Mouse (Mus musculus): ENCODE data around the gene Aqp1. TPM values are rescaled to one million over a fixed set of nuclear protein-coding genes. Genes with fewer than 3 reads are reported as not detected.
A peak's percentile ranks its signal among the peaks of the same experiment; 100 is the strongest.

Gene Aqp1
- polyA plus RNA-seq, 1 experiment from 2014 or later, result 1.8 TPM

- peaks cover 26% of the 10 kb centered on the region for H3K4me1 ChIP-seq (replicated peaks)
- no peaks in the 10 kb centered on the region for H3K9me3 ChIP-seq
- H3K9ac ChIP-seq (replicated peaks), result no peak overlapping the region
- H3K4me3 ChIP-seq (replicated peaks), result no peak overlapping the region
- no peak overlapping the region for H3K4me2 ChIP-seq (replicated peaks)
- 86% methylated on average over 5 of the region's 5 CpGs for WGBS
- ATAC-seq, result no peak
- 0 out of 2 replicates have a peak, but pooled peaks cover 5% of the 10 kb centered on the region for H3K27me3 ChIP-seq
- no peak overlapping the region for H3K27ac ChIP-seq
- no peaks in the 10 kb centered on the region for H3K36me3 ChIP-seq
Observed at GRCm38 (mm10) chr6:55337242-55337641, 1.0 kb downstream of the Aqp1 start.

DNA sequence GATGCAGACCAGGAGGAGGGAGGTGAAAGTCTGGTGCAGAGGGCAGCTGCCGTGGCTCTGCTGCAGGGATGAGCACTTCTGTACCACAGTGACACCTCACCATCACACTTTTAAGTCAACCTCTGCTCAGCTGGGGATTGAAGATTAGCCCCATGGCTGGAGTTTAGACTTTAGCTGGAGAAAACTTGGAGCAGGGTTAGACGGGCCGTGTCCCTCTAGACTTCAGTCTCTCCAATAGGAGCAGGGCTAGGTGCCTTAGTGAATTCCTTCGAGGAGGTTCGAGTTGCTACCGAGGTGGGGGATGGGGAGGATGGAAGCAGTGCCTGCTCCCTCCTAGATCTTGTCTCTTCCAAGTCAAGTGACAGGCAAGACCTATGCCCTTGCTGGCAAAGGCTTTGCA, 1.8 kb downstream of the Aqp1 start:
- H3K9me3 ChIP-seq, result no peaks in the 10 kb centered on the region
- no peak for ATAC-seq
- no peak overlapping the region for H3K9ac ChIP-seq (replicated peaks)
- H3K27me3 ChIP-seq, result 0 out of 2 replicates have a peak, but pooled peaks cover 5% of the 10 kb centered on the region
- H3K27ac ChIP-seq, result no peak overlapping the region
- peaks cover 19% of the 10 kb centered on the region; the same call in 1 of the 2 replicates for H3K4me1 ChIP-seq (replicated peaks)
- H3K4me3 ChIP-seq (replicated peaks), result no peak overlapping the region
- H3K36me3 ChIP-seq, result no peaks in the 10 kb centered on the region
- WGBS, result 51% methylated on average over 6 of the region's 6 CpGs
- no peak overlapping the region for H3K4me2 ChIP-seq (replicated peaks)

DNA sequence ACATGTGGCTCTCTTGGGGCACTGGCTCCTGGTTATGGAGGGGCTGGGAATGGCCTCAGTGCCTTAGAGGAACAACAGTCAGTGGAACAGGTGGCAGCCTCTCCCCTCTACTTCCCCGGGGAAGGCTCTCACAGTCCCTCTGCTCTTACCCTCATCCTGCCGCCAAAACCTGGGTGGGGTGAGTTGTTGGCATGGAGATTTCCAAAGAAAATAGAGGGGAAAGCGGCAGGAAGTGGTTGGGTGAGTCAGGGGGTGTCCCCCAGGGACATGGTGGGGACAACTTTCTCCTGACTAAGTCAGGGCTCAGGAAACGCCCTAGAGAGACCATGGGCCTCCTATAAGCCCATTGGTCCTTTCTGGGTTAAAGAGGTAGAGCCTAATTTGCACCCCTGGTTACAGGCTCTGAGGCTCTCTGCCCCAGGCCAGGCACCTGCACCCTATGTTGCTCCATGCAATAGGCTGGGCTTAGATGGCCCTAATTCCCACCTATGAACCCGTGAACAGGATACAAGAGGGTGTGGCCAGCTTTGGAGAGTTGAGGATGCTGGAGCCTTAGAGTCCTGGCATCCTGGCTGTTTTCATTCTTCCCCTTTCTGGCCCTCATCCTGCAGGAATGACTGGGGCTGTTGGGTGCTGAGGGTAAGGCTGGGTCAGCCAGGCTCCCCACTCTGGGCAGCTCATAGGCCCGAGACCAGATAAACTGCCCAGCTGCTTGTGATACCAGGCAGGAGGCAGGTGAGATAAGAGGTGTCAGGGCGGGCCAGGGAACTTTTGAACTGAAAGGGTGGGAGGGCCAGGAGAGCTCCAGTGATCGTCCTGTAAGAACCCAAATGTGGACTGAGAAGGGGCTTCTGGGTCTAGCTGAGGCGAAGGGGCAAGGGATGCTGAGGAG, 2.9 kb downstream of the Aqp1 start:
- 82% methylated on average over 9 of the region's 9 CpGs for whole genome bisulfite sequencing
- 0 out of 2 replicates have a peak, but pooled peaks cover 5% of the 10 kb centered on the region for H3K27me3 ChIP-seq
- no peak overlapping the region for H3K9ac ChIP-seq (replicated peaks)
- H3K27ac ChIP-seq, result no peak overlapping the region
- peaks cover 16% of the 10 kb centered on the region; the same call in 1 of the 2 replicates for H3K4me1 ChIP-seq (replicated peaks)
- no peak overlapping the region for H3K4me2 ChIP-seq (replicated peaks)
- no peaks in the 10 kb centered on the region for H3K9me3 ChIP-seq
- ATAC-seq, result no peak
- no peak overlapping the region for H3K4me3 ChIP-seq (replicated peaks)
- no peaks in the 10 kb centered on the region for H3K36me3 ChIP-seq

- Histone ChIP-seq H3K9me3 (no peaks in the 10 kb centered on the region), H3K4me1 (replicated peaks) (peaks cover 7% of the 10 kb centered on the region; the same call in 1 of the 2 replicates), H3K27me3 (0 out of 2 replicates have a peak, but pooled peaks cover under 1% of the 10 kb centered on the region), H3K27ac (no peak overlapping the region), H3K4me2 (replicated peaks) (no peak overlapping the region), H3K36me3 (no peaks in the 10 kb centered on the region), H3K9ac (replicated peaks) (no peak overlapping the region), H3K4me3 (replicated peaks) (no peak overlapping the region)
- 26% methylated on average over 5 of the region's 5 CpGs for WGBS
- no peak for ATAC-seq
Observed at GRCm38 (mm10) chr6:55341688-55342087, 5.5 kb downstream of the Aqp1 start.

DNA sequence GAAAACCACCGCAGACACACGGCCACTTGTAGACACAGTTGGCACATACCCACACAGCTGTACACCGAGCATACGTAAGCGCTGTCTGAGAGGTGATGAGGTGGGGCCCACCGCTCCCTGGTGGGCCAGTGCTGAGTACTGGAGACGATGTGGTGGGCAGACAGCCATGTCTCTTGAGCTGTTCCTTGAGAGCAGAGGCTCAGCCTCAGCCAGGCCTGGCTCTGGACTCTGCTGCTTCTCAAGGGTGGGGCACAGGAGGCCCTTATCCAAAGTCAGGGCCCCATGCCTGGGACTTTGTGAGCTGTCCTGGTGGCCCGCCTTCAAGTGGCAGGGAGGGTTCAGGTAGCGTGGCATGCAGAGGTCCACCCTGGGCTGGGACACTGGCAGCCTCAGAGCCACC, 6.1 kb downstream of the Aqp1 start:
- no peaks in the 10 kb centered on the region for H3K9me3 ChIP-seq
- no peak overlapping the region for H3K27ac ChIP-seq
- peaks cover 7% of the 10 kb centered on the region; the same call in 1 of the 2 replicates for H3K4me1 ChIP-seq (replicated peaks)
- no peak overlapping the region for H3K4me3 ChIP-seq (replicated peaks)
- no peaks in the 10 kb centered on the region for H3K36me3 ChIP-seq
- 80% methylated on average over 9 of the region's 9 CpGs for WGBS
- peak; percentile 48; the same call in 1 of the 2 replicates for ATAC-seq
- no peaks in the 10 kb centered on the region for H3K27me3 ChIP-seq
- no peak overlapping the region for H3K9ac ChIP-seq (replicated peaks)
- no peak overlapping the region for H3K4me2 ChIP-seq (replicated peaks)

DNA sequence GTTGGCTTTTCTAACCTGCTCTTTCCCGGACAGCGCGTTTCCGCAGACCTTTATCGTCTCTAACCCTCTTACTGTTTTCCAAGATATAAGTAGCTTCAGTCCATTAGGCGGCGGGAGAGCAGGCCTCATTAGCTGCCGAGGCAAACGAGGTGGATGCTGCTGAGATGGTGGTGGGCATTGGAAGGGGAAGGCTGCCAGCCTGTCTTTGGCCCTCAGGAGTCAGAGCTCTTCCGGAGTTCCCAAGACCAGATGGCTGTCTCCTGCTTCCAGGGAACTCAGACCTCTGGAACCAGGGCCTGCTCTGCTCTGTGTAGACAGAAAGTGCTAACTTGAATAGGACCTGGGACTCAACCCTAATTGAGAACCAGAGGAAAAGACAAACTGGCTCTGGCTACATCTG, 7.2 kb downstream of the Aqp1 start:
- no peak overlapping the region for H3K4me3 ChIP-seq (replicated peaks)

DNA sequence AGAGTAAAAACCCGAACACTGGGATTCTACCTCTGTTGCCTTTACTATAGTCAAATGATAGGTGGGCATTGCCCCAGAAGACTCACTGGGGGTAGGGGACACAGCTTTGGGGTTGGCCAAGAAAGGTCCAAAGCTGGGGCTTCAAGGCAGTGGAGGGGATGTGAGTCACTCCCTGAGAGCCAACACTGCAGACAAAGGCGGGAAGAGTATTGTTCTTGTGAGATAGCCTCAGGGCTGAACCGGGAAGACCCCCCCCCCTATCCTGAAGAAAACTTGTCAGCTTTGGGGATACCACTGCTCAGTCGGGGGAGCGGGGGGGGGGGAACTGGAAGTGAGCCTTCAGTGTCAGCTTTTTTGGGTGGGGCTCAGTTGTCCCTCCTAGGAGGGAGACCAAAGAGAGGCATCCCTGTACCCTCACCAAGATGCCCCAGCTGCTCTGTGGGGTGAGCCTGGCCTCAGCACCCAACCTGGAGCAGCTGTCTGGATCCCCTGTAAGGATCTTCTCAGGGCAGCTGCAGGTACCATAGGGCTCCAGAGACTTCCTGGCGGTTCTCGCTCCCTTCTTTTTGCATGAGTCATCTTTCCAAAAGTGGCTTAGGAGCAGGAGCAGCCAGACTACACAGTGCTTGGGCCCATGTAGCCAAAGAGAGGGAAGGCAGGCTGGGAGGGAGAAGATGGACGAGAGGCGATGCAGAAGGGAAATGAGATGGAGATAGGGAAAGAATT, 8.2 kb downstream of the Aqp1 start:
- Histone ChIP-seq H3K4me2 (replicated peaks) (no peak overlapping the region), H3K9me3 (no peaks in the 10 kb centered on the region), H3K4me3 (replicated peaks) (no peak overlapping the region), H3K36me3 (no peaks in the 10 kb centered on the region), H3K4me1 (replicated peaks) (peaks cover 7% of the 10 kb centered on the region; the same call in 1 of the 2 replicates), H3K27ac (no peak overlapping the region), H3K27me3 (no peaks in the 10 kb centered on the region), H3K9ac (replicated peaks) (no peak overlapping the region)
- ATAC-seq, result no peak
- WGBS, result 90% methylated on average over 9 of the region's 9 CpGs

More for the DNA sequence above, 7.2 kb downstream of the Aqp1 start:
- Histone ChIP-seq H3K27me3 (no peaks in the 10 kb centered on the region), H3K4me2 (replicated peaks) (no peak overlapping the region), H3K9me3 (no peaks in the 10 kb centered on the region), H3K9ac (replicated peaks) (no peak overlapping the region), H3K4me1 (replicated peaks) (peaks cover 7% of the 10 kb centered on the region; the same call in 1 of the 2 replicates), H3K27ac (no peak overlapping the region), H3K36me3 (no peaks in the 10 kb centered on the region)
- ATAC-seq, result no peak
- WGBS, result 81% methylated on average over 10 of the region's 10 CpGs

DNA sequence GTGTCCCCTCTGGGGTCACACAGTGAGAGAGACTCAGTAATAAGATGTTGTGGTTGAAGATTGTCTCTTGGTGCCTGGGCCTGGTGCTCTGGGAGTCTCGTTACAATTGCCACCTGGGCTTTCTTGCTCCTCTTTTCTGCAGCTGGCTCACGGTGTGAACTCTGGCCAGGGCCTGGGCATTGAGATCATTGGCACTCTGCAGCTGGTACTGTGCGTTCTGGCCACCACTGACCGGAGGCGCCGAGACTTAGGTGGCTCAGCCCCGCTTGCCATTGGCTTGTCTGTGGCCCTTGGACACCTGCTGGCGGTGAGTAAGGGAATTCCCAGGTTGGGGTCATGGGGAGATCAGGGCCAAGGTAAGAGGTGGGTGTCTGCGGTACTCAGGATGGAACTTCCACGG, 9.0 kb downstream of the Aqp1 start:
- Histone ChIP-seq H3K9me3 (peaks cover 5% of the 10 kb centered on the region; the same call in 1 of the 2 replicates), H3K4me3 (replicated peaks) (no peak overlapping the region), H3K9ac (replicated peaks) (no peak overlapping the region), H3K36me3 (no peaks in the 10 kb centered on the region), H3K27ac (no peak overlapping the region), H3K4me2 (replicated peaks) (no peak overlapping the region), H3K4me1 (replicated peaks) (peaks cover 7% of the 10 kb centered on the region; the same call in 1 of the 2 replicates), H3K27me3 (no peaks in the 10 kb centered on the region)
- no peak for ATAC-seq
- WGBS, result 91% methylated on average over 10 of the region's 10 CpGs

GRCm38 (mm10) chr6:55346491-55346890, 10.3 kb downstream of the Aqp1 start:
- no peak for ATAC-seq
- Histone ChIP-seq H3K27me3 (no peaks in the 10 kb centered on the region), H3K4me1 (replicated peaks) (peaks cover 4% of the 10 kb centered on the region; the same call in 1 of the 2 replicates), H3K27ac (no peak overlapping the region), H3K36me3 (no peaks in the 10 kb centered on the region), H3K9ac (replicated peaks) (no peak overlapping the region), H3K9me3 (peaks cover 5% of the 10 kb centered on the region; the same call in 1 of the 2 replicates), H3K4me2 (replicated peaks) (no peak overlapping the region), H3K4me3 (replicated peaks) (no peak overlapping the region)
- 86% methylated on average over 7 of the region's 7 CpGs for WGBS

DNA sequence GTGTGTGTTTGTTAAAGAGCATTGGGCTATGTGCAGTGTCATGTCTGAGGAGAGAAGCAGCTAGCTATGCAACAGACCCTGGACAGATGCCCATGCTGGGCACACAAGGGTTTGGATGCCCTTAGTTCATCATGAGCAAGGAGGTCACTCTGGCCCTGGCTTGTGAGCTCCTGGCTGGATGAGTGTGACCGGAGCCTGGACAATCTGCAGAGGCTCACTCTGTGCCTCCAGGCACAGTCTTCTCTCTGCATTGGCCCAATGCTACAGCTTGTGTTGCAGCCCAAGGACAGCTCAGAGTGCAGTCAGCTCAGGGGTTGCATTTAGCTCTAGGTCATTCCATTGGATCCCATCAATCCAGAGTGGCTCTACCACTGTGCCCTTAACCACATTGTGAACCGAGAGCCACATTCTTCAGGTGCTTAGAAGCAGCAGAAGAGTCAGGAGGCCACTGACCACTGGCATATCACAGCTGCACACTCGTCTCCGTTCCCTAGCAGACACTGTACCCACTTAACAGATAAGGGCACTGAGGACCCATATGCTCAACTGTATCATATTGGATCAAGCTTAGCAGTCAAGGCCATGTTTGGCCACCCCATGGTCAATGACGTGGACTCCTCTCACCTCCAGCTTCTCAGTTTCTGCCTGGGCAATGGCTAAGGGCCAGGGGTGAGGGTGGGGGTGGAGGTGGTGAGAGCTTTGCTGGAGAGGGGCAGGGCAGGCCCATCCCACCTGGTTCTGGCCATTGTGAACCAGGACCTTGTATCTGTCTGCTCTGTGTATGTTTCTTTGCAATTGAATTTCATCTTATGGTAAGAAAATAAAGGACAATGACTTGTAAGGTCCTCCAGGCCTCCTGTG, 11.7 kb downstream of the Aqp1 start:
- no peaks in the 10 kb centered on the region for H3K36me3 ChIP-seq
- H3K4me3 ChIP-seq (replicated peaks), result no peak overlapping the region
- H3K27ac ChIP-seq, result no peak overlapping the region
- 87% methylated on average over 5 of the region's 5 CpGs for WGBS
- H3K9ac ChIP-seq (replicated peaks), result no peak overlapping the region
- no peaks in the 10 kb centered on the region for H3K27me3 ChIP-seq
- peaks cover 5% of the 10 kb centered on the region; the same call in 1 of the 2 replicates for H3K9me3 ChIP-seq
- H3K4me2 ChIP-seq (replicated peaks), result no peak overlapping the region
- no peak for ATAC-seq
- no peaks in the 10 kb centered on the region for H3K4me1 ChIP-seq (replicated peaks)

DNA sequence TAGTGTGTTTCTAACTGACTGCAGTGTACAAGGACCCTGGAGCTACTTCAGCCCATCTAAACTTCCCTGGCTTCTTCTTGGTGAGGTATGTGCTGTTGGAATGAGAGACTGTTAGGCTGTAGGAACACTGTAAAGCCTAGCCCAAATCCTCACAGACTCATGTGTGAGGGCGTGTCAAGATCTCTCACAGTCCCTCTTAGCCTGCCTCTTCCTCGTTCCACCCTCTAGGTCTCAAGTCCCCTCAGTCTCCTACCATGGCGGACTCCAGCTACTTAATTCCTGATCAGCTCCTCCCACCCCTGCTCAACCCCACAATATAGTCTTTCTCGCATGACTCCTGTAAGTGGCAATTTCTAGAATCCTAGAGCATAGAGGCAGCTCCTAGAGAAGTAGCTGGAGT, 13.0 kb downstream of the Aqp1 start:
- Histone ChIP-seq H3K9me3 (peaks cover 5% of the 10 kb centered on the region; the same call in 1 of the 2 replicates), H3K27me3 (no peaks in the 10 kb centered on the region), H3K9ac (replicated peaks) (no peak overlapping the region), H3K27ac (no peak overlapping the region), H3K4me1 (replicated peaks) (no peaks in the 10 kb centered on the region), H3K36me3 (no peaks in the 10 kb centered on the region), H3K4me2 (replicated peaks) (no peak overlapping the region), H3K4me3 (replicated peaks) (no peak overlapping the region)
- ATAC-seq, result no peak
- 88% methylated on average over 4 of the region's 4 CpGs for WGBS
